Comparison of ENCODE assay signal across 20 mouse cellular contexts in genomic region chr10:56899640-56900274, GRCm38 (mm10).
DNase-seq lines count a peak whose midpoint lies in the region; ATAC-seq and TF ChIP-seq lines count a peak whose summit lies in the region.
"Had no signal": no experiment of that assay in that cellular context is flagged by ENCODE, and none has a peak within 500 bp of the region (broad histone marks: within the 10 kb centered on the region; RNA-seq: fewer than 3 reads in every experiment).

No protein-coding gene starts in this region.

- H3K36me3 ChIP-seq in hindbrain, embryonic 13.5 days = no peaks in the 10 kb centered on the region
- no peaks in the 10 kb centered on the region for H3K36me3 ChIP-seq in hindbrain, embryonic 10.5 days
- no peaks in the 10 kb centered on the region for H3K36me3 ChIP-seq in neural tube, embryonic 13.5 days
- no peaks in the 10 kb centered on the region for H3K36me3 ChIP-seq in midbrain, postnatal 0 days (ENCODE audit: insufficient read depth, low read length)
- H3K36me3 ChIP-seq: embryonic facial prominence, embryonic 15.5 days; neural tube, embryonic 12.5 days had no signal

- no peaks in the 10 kb centered on the region for H3K4me1 ChIP-seq in hindbrain, embryonic 13.5 days (replicated peaks)
- no peaks in the 10 kb centered on the region for H3K4me1 ChIP-seq in hindbrain, embryonic 10.5 days (replicated peaks)
- 0 out of 2 replicates have a peak, but pooled peaks cover 8% of the 10 kb centered on the region for H3K4me1 ChIP-seq in neural tube, embryonic 13.5 days (replicated peaks)
- no peaks in the 10 kb centered on the region for H3K4me1 ChIP-seq in midbrain, postnatal 0 days (ENCODE audit: insufficient read depth, low read length)
- H3K4me1 ChIP-seq: embryonic facial prominence, embryonic 15.5 days; neural tube, embryonic 12.5 days had no signal

- no peak overlapping the region for H3K9ac ChIP-seq in hindbrain, embryonic 13.5 days
- H3K9ac ChIP-seq in neural tube, embryonic 13.5 days = no peak overlapping the region
- H3K9ac ChIP-seq in midbrain, postnatal 0 days (replicated peaks; ENCODE audit: low read length, poor library complexity, severe bottlenecking) = no peak overlapping the region
- H3K9ac ChIP-seq: embryonic facial prominence, embryonic 15.5 days; liver, embryonic 14.5 days; neural tube, embryonic 12.5 days had no signal

- no peaks in the 10 kb centered on the region for H3K9me3 ChIP-seq in hindbrain, embryonic 13.5 days
- no peaks in the 10 kb centered on the region for H3K9me3 ChIP-seq in hindbrain, embryonic 10.5 days
- no peaks in the 10 kb centered on the region for H3K9me3 ChIP-seq in neural tube, embryonic 13.5 days
- H3K9me3 ChIP-seq in midbrain, postnatal 0 days (ENCODE audit: low read length) = no peaks in the 10 kb centered on the region
- H3K9me3 ChIP-seq: embryonic facial prominence, embryonic 15.5 days; neural tube, embryonic 12.5 days had no signal

- H3K4me3 ChIP-seq in hindbrain, embryonic 13.5 days = no peak overlapping the region
- H3K4me3 ChIP-seq in hindbrain, embryonic 10.5 days = no peak overlapping the region
- H3K4me3 ChIP-seq in neural tube, embryonic 13.5 days = no peak overlapping the region
- H3K4me3 ChIP-seq in midbrain, postnatal 0 days (ENCODE audit: low read depth, low read length) = no peak overlapping the region
- H3K4me3 ChIP-seq: embryonic facial prominence, embryonic 15.5 days; gastrocnemius, adult 2 months; neural tube, embryonic 12.5 days had no signal

- intact Hi-C loops in gastrocnemius, postnatal 36 days (cut with DNase I) = no loop called here

- no peak for TF ChIP-seq CTCF in midbrain, postnatal 0 days (IDR thresholded peaks at IDR 0.05)

- no peaks in the 10 kb centered on the region for H3K27me3 ChIP-seq in hindbrain, embryonic 13.5 days
- no peaks in the 10 kb centered on the region for H3K27me3 ChIP-seq in hindbrain, embryonic 10.5 days (ENCODE audit: insufficient read depth, poor library complexity, severe bottlenecking)
- H3K27me3 ChIP-seq in neural tube, embryonic 13.5 days = no peaks in the 10 kb centered on the region
- H3K27me3 ChIP-seq in midbrain, postnatal 0 days (ENCODE audit: insufficient read depth, low read length) = no peaks in the 10 kb centered on the region
- H3K27me3 ChIP-seq: embryonic facial prominence, embryonic 15.5 days; neural tube, embryonic 12.5 days had no signal

- WGBS in hindbrain, embryonic 13.5 days = 52% methylated on average over 5 of the region's 5 CpGs
- 57% methylated on average over 5 of the region's 5 CpGs for WGBS in hindbrain, embryonic 10.5 days
- 56% methylated on average over 5 of the region's 5 CpGs for WGBS in neural tube, embryonic 13.5 days
- WGBS in midbrain, postnatal 0 days = 46% methylated on average over 5 of the region's 5 CpGs

- peak; percentile 73 for ATAC-seq in hindbrain, embryonic 13.5 days (ENCODE audit: low FRiP score)
- peak; percentile 53; the same call in 1 of the 2 replicates for ATAC-seq in neural tube, embryonic 13.5 days (ENCODE audit: low read depth)
- ATAC-seq in midbrain, postnatal 0 days (ENCODE audit: low FRiP score) = peak; percentile 79

- H3K27ac ChIP-seq in hindbrain, embryonic 13.5 days = no peak overlapping the region
- no peak overlapping the region for H3K27ac ChIP-seq in hindbrain, embryonic 10.5 days
- H3K27ac ChIP-seq in neural tube, embryonic 13.5 days (replicated peaks) = no peak overlapping the region
- H3K27ac ChIP-seq in midbrain, postnatal 0 days (ENCODE audit: low read depth, low read length) = no peak overlapping the region
- H3K27ac ChIP-seq: embryonic facial prominence, embryonic 15.5 days; gastrocnemius, adult 2 months; liver, embryonic 14.5 days; neural tube, embryonic 12.5 days had no signal

- no peak overlapping the region for H3K4me2 ChIP-seq in hindbrain, embryonic 13.5 days
- H3K4me2 ChIP-seq in neural tube, embryonic 13.5 days = no peak overlapping the region
- H3K4me2 ChIP-seq in midbrain, postnatal 0 days (ENCODE audit: low read depth, low read length, poor library complexity, severe bottlenecking) = no peak overlapping the region
- H3K4me2 ChIP-seq: embryonic facial prominence, embryonic 15.5 days; heart, embryonic 11.5 days; neural tube, embryonic 12.5 days had no signal

- DNase-seq in hindbrain, embryonic 10.5 days (ENCODE audit: low spot score) = no peak
- DNase-seq in neural tube, embryonic 10.5 days (ENCODE audit: extremely low spot score, low spot score) = no peak
- peak; percentile 11 to 46 for DNase-seq in frontal cortex, adult 2 months (ENCODE audit: extremely low spot score in 1 of 2, low spot score in 1 of 2)
- peak; percentile 71 for DNase-seq in midbrain, postnatal 0 days (ENCODE audit: low spot score)
- no peak for DNase-seq in gastrocnemius, postnatal 36 days
- DNase-seq in cerebellum, postnatal 4 days (ENCODE audit: low spot score in 2 of 2) = no peak
- DNase-seq: adrenal gland, postnatal 10 days; B cell, adult 2 months; gastrocnemius, adult 2 months; heart, postnatal 36 days; kidney, adult 18-20 months; kidney, postnatal 36 days; lung, postnatal 10 days; thymus, adult 18-20 months had no signal

Comparison
In these comparisons a context has a peak if more than half of its experiments do, and no peak if none do; other contexts are left out.
1. DNase-seq: peak in frontal cortex, adult 2 months (2 of 2) and midbrain, postnatal 0 days (single experiment); none in hindbrain, embryonic 10.5 days (single experiment), neural tube, embryonic 10.5 days (single experiment), gastrocnemius, postnatal 36 days (0 of 2) and cerebellum, postnatal 4 days (0 of 2).
2. Peak in every context shown above with its lines, with median percentiles within 50 percentile points of each other: ATAC-seq.